Mouse (Mus musculus) ES-Bruce4 (cell line): ENCODE results near the gene Plce1.

Experiments
- CTCF ChIP-seq: IDR thresholded peaks from one replicate; pipeline ENCODE4 v1.8.1; 2011; ENCODE audit warnings: low read depth, low read length
- EP300 ChIP-seq: IDR thresholded peaks from 2 replicates; pipeline ENCODE4 v1.6.1; 2011; ENCODE audit warnings: low read depth, low read length; ENCODE audit not compliant: insufficient read depth
- POLR2A ChIP-seq: IDR thresholded peaks from one replicate; pipeline ENCODE4 v1.8.1; 2011; ENCODE audit warnings: low read length; ENCODE audit not compliant: insufficient read depth

DNA sequence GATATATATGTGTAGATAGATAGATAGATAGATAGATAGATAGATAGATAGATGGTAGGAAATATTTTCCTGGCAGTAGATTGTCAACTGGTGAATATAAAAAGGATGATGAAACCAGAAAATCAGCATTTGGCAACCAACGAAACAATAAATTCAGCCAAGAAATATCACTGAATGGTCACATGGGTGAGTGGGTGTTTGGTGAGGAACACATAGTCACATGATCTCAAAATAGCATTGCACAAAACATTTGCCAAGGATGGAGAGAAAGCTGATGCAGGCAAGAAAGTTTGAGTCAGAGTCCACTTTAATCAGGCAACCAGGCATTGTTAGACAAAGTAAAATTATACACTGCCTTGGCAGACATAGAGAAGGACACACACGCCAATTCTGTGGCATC lies 47.5 kb upstream of the Plce1 start:
- TF ChIP-seq CTCF (no peak), POLR2A (no peak), EP300 (no peak)
